Mouse (Mus musculus) embryonic fibroblast, embryonic 13.5 days (primary cell): ENCODE data around the gene Tmem108. TPM values are rescaled to one million over a fixed set of nuclear protein-coding genes. Genes with fewer than 3 reads are reported as not detected.

ENCODE experiments used
- H3K27ac ChIP-seq: 2 replicates; pipeline ENCODE4 v1.5.1; 2012; ENCODE audit warnings: low read length, control low read depth, inconsistent platforms; ENCODE audit not compliant: insufficient read depth
- H3K4me1 ChIP-seq: 2 replicates; pipeline ENCODE4 v1.6.1; 2011; ENCODE audit warnings: low read length; ENCODE audit not compliant: control insufficient read depth, insufficient read depth
- H3K4me3 ChIP-seq: 2 replicates; pipeline ENCODE4 v1.5.1; 2011; ENCODE audit warnings: mild to moderate bottlenecking, control low read depth, low read length; ENCODE audit not compliant: insufficient read depth
- CTCF ChIP-seq: IDR thresholded peaks from 2 replicates; pipeline ENCODE4 v1.5.1; 2011; ENCODE audit warnings: mild to moderate bottlenecking, control low read depth, low read length, moderate library complexity, borderline replicate concordance; ENCODE audit not compliant: insufficient read depth
- POLR2A ChIP-seq: IDR thresholded peaks from 2 replicates; pipeline ENCODE4 v1.6.1; 2011; ENCODE audit warnings: low read depth, mild to moderate bottlenecking, control low read depth, low read length, moderate library complexity
- polyA plus RNA-seq: library from polyadenylated mRNA; stranded (reverse); fragments of >200 nt; gene quantifications from 2 replicates; pipeline ENCODE4 v1.2.4, GENCODE M21; 2011; ENCODE audit warnings: low read depth; ENCODE audit not compliant: missing spikeins, insufficient read length

The Tmem108 gene
- polyA plus RNA-seq, 1 experiment, result 2.6 TPM

- Histone ChIP-seq H3K4me3 (no peak overlapping the region), H3K27ac (no peak overlapping the region), H3K4me1 (no peaks in the 10 kb centered on the region)
- no peak for TF ChIP-seq CTCF
- TF ChIP-seq POLR2A, result no peak
These were observed 92.8 kb downstream of the Tmem108 start for GRCm38 (mm10) chr9:103668830-103669229.

- no peak overlapping the region for H3K27ac ChIP-seq
- no peak for TF ChIP-seq POLR2A
These were observed 95.8 kb downstream of the Tmem108 start for GRCm38 (mm10) chr9:103665817-103666216.

GRCm38 (mm10) chr9:103664151-103664550 lies 97.5 kb downstream of the Tmem108 start:
- TF ChIP-seq POLR2A, result no peak
- TF ChIP-seq CTCF, result no peak
- Histone ChIP-seq H3K4me3 (no peak overlapping the region), H3K4me1 (no peaks in the 10 kb centered on the region), H3K27ac (no peak overlapping the region)

More at GRCm38 (mm10) chr9:103665817-103666216, 95.8 kb downstream of the Tmem108 start:
- H3K4me3 ChIP-seq, result no peak overlapping the region
- H3K4me1 ChIP-seq, result no peaks in the 10 kb centered on the region

- Histone ChIP-seq H3K4me3 (no peak overlapping the region), H3K27ac (no peak overlapping the region), H3K4me1 (peaks cover 6% of the 10 kb centered on the region; the same call in 1 of the 2 replicates)
- no peak for TF ChIP-seq CTCF
- no peak for TF ChIP-seq POLR2A
These were observed 99.8 kb downstream of the Tmem108 start for GRCm38 (mm10) chr9:103661873-103662272.

- Histone ChIP-seq H3K4me1 (peaks cover 10% of the 10 kb centered on the region; the same call in 1 of the 2 replicates), H3K4me3 (no peak overlapping the region), H3K27ac (no peak overlapping the region)
- TF ChIP-seq POLR2A (no peak), CTCF (no peak)
These were observed 103.7 kb downstream of the Tmem108 start for GRCm38 (mm10) chr9:103657981-103658380.

- Histone ChIP-seq H3K27ac (no peak overlapping the region), H3K4me3 (no peak overlapping the region), H3K4me1 (peaks cover 10% of the 10 kb centered on the region; the same call in 1 of the 2 replicates)
- no peak for TF ChIP-seq POLR2A
These were observed 104.3 kb downstream of the Tmem108 start for GRCm38 (mm10) chr9:103657183-103657975.

GRCm38 (mm10) chr9:103653995-103654587 lies 107.5 kb downstream of the Tmem108 start:
- no peak overlapping the region for H3K27ac ChIP-seq
- H3K4me1 ChIP-seq, result peaks cover 10% of the 10 kb centered on the region; the same call in 1 of the 2 replicates

GRCm38 (mm10) chr9:103652127-103652882 lies 109.3 kb downstream of the Tmem108 start:
- no peak for TF ChIP-seq POLR2A
- TF ChIP-seq CTCF, result no peak
- Histone ChIP-seq H3K4me3 (no peak overlapping the region), H3K27ac (no peak overlapping the region), H3K4me1 (peaks cover 7% of the 10 kb centered on the region; the same call in 1 of the 2 replicates)

More at GRCm38 (mm10) chr9:103653995-103654587, 107.5 kb downstream of the Tmem108 start:
- TF ChIP-seq POLR2A, result no peak
- TF ChIP-seq CTCF, result no peak
- H3K4me3 ChIP-seq, result no peak overlapping the region

GRCm38 (mm10) chr9:103646605-103647004 lies 115.0 kb downstream of the Tmem108 start:
- H3K4me3 ChIP-seq, result no peak overlapping the region
- no peaks in the 10 kb centered on the region for H3K4me1 ChIP-seq
- H3K27ac ChIP-seq, result no peak overlapping the region
- TF ChIP-seq POLR2A (no peak), CTCF (no peak)
